Mouse (Mus musculus) adrenal gland, postnatal 14 days (tissue): ENCODE measurements around the gene Srpk2. TPM values are rescaled to one million over a fixed set of nuclear protein-coding genes. Genes with fewer than 3 reads are reported as not detected.
"Not testable (repeated sequence)": the region's sequence is repeated elsewhere in the genome, so short reads cannot be mapped to it uniquely, and the experiment has no call there.

Source experiments
- DNase-seq: peaks from one replicate; pipeline ENCODE4 v3.0.0; 2021; ENCODE audit warnings: mixed read lengths
- long read RNA-seq, 2 experiments: library from polyadenylated mRNA; stranded (forward); transcript quantifications; one replicate each; pipeline ENCODE4 v2.0.0; 2021
- total RNA-seq: library from RNA; stranded (reverse); gene quantifications from 2 replicates; pipeline ENCODE4 v1.2.3, GENCODE M21; 2021

Srpk2 gene
- total RNA-seq: 43.1 and 46.4 TPM in 2 replicates
- long read RNA-seq, experiment 1, full-length matches to known transcripts: 4 of 24 reads
- long read RNA-seq, experiment 1, partial matches to known transcripts: 9 of 24 reads
- long read RNA-seq, experiment 1, other reads (novel, unspliced or antisense): 11 of 24 reads
- long read RNA-seq, experiment 2, partial matches to known transcripts: 3 of 13 reads
- long read RNA-seq, experiment 2, other reads (novel, unspliced or antisense): 10 of 13 reads

DNA sequence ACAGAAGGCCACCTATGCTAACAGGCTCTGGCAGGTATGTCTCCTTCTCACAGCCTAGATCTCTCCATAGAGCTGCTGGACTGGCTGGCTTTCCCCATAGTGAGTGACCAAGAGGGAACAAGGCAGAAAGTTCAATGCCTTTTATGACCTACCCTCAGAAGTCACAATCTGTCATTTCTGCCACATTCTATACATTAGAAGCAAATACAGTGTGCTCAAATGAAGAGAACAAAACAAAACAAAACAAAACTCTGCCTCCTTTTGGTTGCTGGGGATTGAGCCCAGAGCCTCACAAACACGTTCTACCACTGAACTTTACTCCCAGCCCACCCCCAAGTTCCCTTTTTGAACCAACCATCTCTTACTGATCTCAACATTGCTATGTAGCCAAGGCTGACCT is at the start of gene Srpk2:
Srpk2 (minus strand) TSS at position 101 of the 400 bp plus-strand sequence.
- no peak for DNase-seq

DNA sequence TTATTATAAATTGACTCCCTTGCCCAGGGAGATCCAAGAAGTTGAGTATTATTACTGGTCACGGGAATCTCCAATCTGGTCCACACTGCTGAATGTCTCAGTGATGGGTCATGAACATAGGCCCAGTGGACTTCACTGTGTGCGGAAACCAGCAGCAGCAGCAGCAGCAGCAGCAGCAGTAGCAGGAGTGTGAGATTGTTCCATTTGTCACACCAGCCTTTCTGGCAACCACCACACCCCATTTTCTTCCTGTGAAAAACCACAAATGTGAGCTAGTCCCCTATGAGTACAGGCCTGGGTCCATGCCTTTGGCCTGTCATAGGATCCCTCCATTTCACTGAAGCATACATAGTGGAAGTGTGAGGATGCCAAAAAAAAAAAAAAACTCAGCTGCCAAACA is 37.5 kb upstream of the Srpk2 start:
- DNase-seq: no peak

DNA sequence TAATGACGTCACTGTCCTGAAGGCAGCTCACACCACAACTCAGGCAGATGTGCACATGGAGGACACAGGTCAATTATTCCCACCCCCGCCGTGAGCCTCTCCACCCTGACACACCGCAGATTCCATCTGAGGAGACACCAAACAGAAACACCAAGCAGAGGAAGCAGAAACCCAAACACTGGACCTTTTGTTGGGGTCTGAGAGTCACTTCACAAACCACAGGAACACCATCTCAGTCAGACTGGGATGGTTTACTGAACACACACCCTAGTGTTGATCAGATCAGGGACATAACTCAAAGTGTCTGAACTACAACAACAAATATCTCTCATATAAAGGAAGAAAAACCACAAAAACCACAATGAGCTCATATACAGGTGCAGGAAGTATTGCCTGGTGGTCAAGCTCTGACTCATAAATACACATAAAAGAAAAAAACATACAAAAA is 34.5 kb upstream of the Srpk2 start:
- no peak for DNase-seq

DNA sequence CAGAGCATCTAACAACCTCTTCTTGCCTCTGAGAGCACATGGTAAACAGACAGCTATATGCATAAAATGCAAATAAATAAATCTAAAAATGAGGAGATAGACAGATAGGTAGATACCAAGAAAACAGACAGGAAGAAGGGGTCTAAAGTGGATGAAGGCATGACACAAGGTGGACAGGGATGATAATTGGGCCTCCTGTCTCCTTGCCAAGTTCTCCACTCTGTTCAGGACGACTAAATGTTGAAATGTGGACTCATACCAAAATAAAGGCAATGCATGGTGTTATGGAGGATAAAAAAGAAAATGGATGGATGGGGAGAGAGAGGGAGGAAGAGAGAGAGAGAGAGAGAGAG is 33.7 kb upstream of the Srpk2 start:
- no peak for DNase-seq

DNA sequence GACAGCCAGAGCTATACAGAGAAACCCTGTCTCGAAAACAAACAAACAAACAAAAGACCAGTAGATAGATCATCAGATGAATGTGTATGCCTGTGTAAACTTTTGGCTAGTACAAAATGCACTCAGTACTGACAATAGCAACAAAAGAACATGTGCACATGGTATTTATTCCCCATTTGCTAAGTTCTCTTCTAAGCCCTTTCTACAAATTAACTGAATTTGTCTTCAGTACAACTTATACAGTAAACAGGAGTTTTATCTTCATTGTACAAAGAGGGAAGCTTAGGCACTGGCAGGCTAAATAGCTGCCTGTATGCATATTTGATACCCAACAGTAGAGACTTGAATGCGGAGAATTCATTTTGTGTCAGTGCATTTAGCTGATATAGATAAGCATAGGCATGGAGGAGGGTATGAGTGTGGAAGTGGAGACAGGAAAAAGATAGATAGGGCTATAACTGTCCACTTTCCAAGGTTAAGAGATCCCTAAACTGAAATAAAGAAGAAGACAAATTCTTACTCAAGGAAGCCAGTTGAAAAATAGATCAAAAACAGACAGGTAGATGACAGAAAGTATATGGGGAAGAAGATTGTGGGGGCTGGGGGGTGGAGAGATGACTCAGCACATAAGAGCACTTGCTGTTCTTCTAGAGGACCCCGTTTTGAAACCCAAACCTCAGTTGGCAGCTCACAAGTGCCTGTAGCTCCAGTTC is 33.2 kb upstream of the Srpk2 start:
- DNase-seq: no peak

DNA sequence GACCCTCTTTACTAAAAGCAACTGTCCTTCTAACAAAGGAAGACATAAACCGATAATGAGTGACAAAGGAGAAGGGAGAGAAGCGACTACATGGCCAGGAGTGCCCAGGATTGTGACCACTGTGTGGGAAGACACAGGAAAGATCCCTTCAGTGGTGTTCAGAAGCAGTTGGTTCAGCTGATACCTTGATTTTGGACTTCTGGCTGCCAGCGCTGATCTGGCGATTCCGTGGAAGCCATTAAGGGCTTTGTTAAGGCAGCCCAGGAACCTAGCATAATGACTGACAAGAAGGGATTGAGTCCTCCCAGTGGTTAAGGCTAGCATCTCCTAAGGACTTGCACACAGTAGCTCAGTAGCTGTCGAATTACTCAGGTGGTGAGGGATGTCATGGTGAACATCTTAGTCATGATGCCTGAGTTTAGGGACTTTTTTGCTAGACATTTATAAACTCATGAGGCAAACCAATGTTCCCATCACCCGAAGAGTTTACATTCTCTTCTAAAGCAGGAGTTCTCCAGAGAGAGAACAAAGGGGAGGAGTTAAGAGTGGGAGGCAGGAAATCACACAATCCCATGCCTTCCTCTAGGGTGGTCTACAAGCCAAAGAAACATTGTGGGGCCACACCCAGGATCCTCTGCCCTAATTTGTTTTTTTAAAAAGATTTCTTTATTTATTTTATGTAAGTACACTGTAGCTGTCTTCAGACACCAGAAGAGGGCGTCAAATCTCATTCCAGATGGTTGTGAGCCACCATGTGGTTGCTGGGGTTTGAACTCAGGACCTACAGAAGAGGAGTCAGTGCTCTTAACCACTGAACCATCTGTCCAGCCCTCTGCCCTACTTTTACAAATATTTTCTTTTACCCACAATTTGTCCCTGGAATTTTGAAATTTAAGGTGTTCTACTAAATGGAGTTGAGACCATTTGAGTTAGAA is 29.3 kb upstream of the Srpk2 start:
- DNase-seq: no peak

DNA sequence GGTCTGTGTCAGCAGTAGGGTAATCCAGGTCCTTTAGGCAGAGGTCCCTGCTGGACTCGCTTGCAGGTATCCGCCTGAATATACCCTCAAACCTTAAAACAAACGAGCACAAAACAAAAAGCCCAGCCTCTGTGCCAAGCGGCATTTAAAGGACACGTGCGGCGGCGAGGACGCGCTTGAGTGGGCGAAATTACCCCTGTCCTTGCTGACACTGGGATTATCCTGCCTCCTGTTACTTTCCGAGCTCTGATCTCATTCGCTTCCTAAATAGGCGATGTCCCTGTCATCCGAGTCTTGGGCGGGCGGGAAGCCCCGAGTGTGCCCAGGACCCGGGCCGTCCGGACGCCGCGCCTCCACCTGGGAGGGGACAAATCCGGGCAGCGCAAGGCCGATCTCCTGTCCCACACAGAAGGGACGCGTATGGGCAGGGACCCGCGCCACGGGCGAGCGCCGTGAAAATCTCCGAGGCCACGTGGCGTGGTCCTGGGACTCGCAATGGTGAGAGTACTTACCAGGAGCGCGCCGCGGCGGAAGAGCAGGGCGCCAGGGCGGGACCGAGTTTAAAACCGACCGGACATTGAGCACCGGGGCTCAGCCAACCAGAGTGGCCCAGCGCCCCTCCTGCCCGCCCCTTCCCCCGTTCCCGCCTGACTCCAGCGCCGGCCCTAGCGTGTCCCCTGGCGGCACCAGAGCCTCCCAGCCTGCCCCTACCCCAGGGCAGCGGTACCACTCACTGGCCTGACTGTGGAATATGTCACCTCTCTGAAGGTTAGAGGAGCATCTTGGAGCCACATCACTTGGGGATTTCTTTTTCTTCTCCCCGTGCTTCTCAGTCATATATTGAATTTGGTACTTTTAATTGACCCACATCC is 27.9 kb upstream of the Srpk2 start:
- DNase-seq: peak; percentile 91

DNA sequence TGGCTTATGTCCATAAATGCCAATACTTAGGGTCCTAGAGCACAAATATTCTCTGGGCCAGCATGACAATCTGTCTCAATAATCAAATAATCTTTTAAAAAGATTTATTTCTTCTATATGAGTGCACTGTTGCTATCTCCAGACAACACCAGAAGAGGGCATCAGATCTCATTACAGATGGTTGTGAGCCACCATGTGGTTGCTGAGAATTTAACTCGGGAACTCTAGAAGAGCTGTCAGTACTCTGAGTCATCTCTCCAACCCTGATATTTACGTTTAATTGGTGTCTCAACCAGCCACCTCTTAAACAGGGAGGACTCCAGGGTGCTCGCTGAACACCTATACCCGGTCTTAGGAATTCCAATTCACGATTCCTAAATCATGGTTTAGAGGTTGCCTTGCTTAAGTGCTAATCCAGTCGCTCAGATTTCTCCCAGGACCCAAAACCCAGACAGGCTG is 27.3 kb upstream of the Srpk2 start:
- DNase-seq: peak; percentile 32

DNA sequence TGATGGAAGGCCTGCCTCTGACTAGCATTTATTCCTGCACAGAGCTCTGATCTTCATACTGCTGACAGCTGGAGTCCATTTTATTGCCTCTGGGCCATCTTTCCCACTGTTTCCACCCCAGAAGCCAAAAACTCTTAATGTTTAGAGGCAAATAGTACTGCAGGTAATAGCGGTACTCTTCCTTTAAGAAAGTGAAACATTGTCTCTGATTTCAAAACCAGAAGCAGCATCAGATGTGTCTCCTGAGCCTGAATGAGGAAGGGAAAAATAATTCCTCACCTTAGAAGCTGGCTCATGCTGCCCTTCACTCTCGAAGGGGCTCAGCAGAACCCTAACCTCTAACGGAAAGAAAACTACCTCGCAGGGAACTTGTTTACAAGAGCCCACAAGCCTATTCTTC is 26.8 kb upstream of the Srpk2 start:
- DNase-seq: no peak

DNA sequence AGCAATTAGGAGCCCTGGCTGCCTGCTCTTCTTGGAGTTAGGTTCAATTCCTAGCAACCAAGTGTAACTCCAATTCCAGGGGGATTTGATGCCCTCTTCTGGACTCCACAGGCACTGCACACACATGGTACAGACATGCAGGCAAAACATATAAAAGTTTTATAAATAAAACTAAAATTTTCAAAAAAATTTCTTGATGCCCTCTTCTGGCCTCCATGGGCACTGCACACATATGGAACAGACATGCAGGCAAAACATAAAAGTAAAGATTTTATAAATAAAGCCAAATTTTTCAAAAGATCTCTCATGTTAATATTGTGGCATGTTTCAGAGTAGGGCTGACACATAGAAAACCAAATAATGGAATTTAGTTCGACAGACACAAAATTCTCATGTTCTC is 25.2 kb upstream of the Srpk2 start:
- peak; percentile 15 for DNase-seq

DNA sequence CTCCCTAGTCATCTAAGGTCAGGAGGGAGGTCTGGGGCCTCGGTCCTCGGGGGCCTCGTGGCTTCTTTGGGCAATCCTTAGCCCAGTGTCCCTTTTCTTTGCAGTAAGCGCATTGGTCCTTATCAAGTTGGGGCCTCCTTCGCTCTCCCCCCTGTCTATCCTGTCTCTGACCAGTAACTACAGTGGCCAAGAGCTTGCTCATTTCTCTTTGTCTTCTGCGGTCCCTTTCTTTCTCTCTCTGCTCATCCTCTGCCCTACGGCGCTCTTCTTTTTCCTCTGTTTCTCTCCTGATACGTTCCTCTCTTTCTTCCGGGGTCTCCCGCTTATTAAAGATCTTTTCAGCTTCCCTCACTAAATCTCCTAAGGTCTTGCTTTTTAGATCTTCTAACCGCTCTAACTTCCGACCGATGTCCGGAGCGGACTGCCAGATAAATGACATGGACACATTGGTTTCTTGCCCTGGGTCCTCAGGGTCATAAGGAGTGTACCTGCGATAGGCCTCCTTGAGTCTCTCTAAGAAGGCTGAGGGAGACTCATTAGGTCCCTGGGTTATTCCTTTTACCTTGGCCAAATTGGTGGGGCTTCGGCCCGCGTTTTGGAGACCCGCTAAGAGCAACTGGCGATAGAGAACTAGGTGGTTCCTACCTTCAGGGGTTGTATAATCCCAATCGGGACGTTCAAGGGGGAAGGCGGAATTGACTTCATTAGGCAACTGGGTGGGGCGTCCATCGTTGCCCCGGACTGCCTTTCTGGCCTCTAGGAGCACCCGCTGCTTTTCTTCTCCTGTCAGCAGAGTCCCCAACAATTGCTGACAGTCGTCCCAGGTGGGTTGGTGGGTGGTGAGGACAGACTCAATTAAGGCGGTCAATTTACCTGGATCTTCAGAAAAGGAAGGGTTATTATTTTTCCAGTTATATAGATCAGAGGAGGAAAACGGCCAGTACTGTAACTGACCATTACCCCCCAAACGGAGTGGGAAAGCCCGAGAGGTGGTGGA is 22.5 kb upstream of the Srpk2 start:
- DNase-seq: not testable (repeated sequence)

DNA sequence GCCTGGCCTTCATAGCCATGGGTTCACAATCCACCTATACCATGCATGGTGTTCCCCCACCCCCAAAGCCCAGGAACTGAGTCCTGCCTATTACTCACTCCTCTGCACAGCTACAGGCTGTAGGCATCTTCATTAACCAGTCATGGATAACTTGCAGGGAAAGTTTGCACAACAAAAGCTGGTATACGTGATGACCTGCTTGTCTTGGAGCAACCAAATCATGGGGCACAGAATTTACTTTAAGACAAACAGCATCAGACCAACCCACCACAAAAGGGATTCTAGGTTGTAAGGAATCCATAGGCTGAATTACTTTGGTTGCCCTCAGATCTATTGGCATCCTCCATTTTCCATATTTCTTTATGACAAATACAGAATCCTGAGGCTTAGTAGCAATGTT is 13.0 kb upstream of the Srpk2 start:
- no peak for DNase-seq

DNA sequence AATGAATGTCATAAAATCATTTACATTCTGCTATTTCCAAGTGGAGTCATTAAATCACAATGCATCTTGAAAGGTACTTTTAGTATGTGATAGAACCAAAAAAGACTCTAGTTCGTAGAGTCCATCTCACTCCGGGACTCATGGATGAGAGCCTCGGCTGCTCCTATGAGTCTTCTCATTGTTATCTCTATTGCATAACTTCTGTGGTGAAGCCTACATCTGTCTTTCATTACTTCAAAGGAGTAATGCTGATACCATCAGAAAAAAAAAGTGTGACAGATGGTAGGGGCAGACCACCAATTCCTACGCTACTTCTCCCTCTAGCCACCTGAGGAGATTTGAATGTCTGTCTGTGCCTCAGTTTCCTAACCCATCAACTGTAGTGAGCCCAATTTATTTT is 986 bp downstream of the Srpk2 start:
- no peak for DNase-seq

DNA sequence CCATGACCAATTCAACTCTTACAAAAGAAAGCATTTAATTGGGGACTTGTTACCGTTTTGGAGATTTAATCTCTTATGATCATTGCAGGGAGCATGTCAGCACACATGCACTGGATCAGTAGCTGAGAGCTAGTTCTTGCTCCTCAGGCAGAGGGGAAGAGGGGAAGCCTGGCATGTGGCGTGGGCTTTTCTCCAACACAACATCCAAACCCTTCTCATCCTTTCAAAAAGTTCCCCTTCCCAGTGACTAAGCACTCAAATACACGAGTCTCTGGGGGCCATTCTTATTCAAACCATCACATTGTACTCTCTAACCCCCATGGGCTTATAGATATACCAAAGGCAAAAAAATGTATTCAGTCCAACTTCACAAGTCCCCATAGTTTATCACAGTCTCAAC is 5.4 kb downstream of the Srpk2 start:
- DNase-seq: no peak

DNA sequence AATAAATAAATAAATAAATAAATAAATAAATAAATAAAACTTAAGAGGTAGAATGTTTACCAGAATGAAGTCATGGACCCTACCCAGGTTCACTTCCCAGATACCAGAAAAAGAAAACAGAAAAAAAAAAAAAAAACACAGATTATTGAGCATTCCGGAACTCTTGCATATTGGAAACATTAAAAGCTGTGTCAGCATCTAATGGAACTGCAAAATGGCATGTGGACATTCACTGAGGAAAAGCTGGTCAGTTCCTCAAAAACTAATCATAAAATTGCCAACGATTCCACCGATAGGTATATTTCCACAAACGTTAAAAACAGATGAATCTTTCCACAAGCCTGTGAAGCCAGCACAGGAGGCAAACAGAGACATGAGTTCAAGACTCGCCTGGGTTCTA is 6.5 kb downstream of the Srpk2 start:
- DNase-seq: no peak

DNA sequence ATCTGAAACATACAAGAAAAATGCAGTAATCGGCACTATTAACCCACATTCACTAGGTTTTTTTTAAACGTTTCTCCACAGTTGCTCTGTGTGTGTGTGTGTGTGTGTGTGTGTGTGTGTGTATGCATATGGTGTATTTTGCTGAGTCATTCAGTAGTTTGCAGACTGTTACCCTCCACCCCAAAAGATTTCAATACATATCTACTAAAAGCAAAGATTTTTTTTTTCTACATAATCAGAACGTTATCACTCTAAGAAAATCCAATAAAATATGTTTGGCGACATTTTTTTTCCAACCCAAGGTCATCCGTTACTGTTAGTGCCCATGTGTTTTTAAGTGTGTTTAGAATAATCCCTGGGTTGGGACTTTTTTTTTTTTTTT is 7.4 kb downstream of the Srpk2 start:
- no peak for DNase-seq

DNA sequence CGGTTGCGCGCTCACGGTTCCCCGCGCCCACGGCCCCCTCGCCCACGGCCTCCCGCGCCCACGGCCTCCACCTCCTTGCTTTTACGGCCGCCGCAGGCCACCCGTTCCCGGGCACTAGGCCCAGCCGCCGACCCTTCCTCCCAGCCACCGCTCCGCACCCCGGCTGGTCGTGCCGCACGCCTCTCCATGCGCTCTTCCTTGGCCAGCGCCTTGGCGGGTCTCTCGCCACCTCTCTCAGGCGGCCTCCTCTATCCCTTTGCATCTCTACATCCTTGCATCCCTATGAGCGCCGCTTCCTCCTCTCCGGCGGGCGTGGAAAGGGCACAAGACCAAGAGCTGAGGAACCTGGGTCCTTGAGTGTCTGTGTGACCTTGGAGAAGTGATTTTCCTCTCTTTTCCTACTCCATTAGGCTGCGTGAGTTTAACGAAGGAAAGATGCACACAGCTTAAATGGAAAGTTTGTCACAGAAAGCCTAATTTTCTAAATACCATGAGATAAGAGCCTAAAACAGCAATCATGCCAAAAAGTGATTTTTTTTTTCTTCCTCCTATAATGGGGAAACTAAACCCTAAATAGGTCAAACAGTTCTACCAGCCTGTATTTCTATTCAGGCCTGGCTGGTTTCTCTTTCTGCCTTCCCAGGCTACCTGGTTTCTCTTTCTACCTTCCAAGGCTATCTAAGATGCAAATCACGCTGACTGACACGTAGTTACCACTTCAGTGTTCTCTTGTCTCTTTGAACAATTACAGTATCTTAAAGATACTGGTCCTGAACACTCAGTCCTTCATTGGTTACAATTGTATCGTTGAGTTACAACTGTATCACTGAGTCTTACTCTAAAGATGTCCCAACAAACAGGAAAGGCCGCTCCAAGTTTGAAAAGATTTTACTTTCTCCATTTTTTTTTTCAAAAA is 8.0 kb downstream of the Srpk2 start:
- DNase-seq: peak; percentile 49

DNA sequence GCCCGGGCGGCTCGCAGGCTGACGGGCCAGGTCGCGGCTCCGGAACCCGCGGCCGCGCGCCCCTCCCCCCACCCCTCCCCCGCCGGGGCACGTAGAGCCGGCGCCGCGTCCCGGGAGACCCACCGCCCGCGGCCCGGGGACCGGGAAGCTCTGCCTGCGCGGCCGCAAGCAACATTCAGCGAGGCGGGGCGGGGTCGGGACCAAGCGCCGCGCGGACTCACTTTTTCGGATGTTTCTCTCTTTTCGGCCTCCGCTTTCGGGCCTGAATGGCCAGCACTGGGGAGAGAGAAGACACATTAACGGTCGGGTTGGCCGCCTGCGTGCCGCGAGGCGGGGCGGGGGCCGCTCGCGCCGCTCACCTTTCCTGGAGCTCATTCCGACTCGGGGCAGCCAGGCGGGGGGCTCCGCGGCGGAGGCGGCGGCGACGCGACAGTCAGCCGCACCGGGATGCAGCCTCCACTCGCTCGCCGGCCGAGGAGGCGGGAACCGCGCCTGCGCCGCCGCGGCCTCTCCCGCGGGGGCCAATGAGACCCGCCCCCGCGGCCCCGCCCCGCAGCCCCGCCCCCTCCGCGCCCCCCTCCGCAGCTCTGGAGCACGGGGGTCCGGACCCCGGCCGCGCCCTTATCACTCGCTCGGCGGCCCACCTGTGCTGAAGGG is 8.8 kb downstream of the Srpk2 start:
- DNase-seq: peak; percentile 78
